Mouse (Mus musculus): ENCODE data around the gene Rnf144b.

Gene Rnf144b

DNA sequence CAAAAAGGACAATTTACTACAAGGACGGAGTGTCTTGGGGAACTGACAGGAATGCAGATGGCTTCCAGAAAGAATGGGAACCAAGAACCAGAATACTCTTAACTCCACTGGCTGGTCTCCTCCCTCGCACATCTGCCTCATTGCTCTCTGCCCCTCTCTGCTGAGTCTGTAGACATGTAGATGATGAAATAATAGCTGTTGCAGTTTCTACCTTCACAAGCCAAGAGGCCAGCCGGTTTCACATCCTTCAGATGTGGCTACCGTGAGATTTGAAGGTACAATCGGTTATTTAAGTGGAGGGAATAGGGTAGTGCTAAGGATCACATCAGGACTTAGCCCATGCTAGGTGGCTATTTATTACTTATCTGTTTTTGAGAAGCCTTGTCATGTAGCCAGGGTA is 59.9 kb downstream of the Rnf144b start:
- no peak for DNase-seq

DNA sequence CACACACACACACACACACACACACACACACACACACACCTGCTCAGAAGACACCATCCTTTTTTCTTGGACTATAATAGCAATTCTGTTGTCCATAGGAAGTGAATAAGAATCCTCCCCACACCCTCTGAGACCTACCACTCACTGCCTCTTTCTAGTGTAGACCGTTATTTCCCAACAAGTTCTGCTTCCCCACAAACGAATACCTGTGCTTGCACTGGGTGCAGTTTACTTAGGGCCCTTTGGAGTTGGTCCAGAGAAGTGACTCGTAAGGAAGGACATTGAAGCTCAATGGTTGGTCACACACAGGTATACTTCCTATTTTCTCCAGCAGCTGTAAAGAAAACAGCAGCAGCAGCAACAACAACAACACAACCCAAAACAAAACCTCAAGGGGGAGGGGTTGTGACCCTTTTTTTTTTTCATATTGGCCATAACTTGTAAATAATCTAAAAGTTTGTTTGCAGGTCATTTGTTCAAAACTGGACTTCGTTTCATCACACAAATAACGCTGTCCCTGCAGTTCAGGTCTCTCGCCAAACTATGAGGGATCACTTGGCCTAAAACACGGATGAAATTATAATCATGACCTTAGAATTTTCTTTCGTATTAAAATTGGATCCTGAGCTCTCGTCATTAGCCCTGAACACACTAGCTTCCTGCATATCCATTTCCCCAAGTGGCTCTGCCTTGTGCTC is 60.7 kb downstream of the Rnf144b start:
- no peak for DNase-seq

DNA sequence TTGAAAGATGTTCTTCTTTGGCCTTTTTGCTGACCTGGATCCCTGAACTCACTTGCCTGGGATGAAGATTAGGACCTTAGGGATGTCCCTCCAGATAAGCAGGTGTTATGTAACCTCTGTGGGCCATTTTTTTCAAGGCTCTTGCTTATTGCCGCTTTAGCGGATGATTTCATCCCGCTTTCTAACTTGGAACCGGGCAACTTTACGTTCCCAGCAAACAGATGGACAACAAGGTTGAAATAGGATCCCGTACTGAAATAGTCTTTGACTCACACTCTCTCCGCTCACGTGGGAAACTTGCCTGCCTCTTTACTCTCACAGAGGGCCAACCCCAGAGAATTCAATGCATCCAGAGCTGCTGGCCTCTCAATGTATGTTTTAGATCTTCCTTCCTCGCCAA is 61.3 kb downstream of the Rnf144b start:
- DNase-seq, result no peak

DNA sequence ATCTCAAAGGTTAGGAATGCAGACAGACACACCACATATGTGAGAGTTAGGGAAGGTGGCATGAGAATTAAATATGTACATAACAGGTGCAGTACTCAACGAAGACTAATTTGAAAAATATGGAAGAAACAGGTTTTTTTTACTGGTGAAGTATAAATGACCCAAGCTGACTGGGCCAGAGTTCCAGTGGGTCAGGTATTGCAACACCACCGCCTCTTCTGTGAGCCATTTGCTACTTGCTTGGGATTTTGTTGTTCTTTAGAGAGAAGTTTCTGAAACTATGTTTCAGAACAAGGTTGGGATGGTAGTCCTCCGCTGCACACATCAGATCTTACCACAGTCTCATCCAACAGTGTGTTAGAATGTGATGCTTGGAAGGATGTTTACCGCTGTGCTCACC is 65.4 kb downstream of the Rnf144b start:
- no peak for DNase-seq

DNA sequence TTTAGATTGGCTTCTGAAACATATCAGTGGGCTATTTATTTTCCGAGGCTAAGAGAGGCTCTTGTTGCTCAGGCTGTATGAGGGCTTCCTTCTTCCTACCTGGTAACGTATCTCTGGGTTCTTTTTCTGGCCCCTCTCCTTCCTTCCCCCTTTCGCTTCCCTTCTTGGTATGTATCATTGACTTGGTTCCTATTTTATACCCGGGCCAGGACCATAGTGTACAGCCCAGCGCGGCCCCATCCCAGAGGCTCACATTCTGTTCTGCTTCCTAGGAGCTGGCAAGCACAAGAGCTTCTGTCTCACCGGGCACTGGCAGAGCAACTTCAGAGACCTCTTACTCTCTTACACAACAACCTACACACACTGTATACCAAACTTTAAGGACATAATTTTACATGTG is 67.5 kb downstream of the Rnf144b start:
- DNase-seq, result no peak

DNA sequence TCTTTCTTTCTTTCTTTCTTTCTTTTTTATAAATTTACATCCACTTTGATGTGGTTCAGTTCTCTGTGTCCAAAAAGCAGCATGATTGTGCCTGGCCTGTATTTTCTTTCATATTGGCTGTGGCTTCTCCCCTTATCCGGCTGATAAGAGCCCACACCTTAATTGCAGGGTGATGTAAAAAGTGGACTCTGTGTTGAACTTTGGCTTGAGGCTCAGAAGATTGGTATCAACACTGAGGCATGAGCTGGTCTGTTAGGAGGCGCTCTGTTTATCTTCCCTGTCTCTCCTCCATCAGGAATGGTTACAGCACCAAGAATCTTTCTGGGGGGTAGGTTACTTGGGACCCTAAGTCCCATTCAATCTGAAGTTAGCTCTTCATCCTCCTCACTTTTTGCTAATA is 69.7 kb downstream of the Rnf144b start:
- DNase-seq, result no peak

DNA sequence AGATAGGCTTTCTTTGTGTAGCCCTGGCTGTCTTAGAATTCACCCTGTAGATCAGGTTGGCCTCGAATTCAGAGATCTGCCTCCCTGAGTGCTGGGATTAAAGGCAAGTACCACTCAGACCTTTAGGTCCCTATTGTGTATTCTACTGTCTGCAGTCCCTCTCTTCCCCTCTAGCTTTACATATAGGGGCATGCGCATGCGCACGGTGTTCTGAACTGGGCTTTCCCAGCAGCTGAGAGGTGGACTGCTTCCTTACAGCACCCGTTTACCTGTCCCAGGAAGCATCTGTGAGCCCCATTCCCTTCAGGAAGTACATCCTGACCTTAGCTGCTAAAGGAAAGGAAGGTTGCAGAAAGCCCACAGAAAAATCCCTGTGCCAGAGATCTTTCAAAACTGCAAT is 70.3 kb downstream of the Rnf144b start:
- DNase-seq, result no peak

DNA sequence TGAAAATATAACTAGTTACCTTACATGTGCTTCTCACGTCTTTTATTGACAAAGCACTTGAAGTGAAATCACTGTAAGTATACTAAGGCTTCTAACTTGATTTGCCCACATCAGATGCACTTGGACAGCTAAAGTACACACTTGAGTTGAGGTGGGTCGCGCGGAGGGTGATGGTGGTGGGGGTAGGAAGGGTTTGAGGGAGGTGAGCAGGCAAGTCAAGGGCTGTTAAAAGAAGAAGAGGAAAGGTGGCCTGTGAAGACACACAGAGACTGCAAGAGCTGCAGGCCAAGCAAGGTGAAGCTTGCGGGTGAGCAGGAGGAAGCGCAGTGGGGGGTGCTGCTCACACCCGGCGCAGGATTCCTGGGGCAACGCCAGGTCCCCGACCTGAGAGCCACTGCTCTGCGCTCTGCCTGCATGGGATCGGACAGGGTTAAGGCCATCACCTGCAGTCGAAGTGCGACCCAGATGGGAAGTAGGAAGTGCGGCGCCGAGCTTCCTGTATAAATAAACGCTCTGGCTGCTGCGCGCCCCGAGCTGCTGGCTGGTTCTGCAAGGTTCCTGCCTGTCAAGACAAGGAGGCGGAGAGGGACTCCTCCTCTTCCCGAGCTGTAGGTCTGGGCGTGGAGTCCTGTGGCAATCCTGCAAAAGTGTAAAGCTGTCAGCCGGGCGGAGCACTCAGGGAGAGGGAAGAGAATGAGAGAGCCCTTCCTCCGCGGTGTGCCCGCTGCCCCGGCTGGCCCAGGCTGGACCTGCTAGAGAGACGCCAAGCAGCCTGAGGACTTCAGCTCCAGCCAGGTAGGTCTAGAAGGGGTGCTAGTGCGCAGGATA is 71.1 kb downstream of the Rnf144b start:
- DNase-seq, result peak; percentile 9 to 11

DNA sequence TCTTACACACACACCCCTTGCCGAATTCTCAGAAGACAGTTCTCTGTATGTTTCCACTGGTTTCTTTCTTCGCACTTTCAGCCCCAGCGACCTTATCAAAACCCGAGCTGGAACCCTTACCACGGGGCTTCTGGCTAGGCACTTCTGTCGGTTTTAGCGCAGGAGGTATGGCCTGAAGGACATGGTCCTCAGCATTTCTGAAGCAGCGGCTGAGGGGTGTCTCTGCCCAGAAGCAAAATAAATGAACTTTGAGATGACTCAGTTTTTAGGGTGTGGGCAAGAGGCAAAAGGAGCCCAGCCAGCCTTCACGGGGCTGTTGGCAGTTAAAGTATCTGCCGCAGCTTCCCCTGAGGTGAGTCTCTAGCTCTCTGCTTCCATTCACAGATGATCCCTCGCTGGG is 72.2 kb downstream of the Rnf144b start:
- DNase-seq, result no peak

DNA sequence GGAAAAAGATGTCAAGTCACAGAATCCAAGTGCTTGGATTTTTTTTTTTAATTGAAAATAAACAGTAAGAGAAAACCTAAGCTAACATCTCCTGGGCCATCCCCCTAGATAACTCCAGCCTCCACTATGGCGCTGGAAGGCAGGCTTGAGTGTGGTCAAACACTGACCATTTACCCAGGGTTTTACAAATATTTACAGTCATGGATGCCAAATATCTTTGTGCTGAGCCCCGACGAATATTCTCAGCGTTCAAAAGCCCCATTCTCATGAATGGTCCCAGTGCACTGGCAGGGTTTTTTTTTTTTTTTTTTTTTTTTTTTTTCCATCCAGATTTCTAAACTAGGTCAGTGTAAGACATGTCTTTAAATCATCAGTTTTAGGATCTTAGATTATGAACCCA is 73.0 kb downstream of the Rnf144b start:
- DNase-seq, result no peak

DNA sequence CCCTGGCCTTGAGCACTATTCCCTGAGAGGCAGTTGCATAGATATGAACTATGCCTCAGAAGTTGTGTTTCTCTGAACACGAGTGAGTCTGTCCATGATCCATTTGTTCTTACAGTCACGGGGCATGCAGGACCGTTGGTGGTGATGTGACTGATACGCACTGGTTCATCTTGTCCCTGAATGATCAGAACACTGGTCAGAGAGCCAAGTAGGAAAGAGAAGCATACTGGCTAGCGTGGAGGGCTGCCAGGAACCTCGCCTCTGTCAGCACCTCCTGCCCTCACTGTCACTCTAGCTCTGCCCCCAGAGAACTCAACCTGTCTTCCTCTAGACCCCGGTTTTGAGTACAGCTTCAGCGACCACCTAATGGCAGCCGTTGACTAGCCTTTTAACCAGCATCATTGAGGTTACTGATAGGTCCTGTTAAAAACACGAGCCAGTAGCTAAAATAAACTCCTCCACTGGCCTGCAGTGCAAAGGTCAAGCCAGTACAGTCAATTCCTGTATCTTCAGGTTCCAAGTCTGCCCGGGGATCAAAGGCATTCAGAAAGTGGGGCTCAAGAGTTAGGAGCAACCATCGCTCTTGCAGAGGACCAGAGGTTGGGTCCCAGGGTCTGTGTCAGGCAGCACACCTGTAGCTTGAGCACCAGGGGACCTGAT is 77.7 kb downstream of the Rnf144b start:
- DNase-seq, result no peak

DNA sequence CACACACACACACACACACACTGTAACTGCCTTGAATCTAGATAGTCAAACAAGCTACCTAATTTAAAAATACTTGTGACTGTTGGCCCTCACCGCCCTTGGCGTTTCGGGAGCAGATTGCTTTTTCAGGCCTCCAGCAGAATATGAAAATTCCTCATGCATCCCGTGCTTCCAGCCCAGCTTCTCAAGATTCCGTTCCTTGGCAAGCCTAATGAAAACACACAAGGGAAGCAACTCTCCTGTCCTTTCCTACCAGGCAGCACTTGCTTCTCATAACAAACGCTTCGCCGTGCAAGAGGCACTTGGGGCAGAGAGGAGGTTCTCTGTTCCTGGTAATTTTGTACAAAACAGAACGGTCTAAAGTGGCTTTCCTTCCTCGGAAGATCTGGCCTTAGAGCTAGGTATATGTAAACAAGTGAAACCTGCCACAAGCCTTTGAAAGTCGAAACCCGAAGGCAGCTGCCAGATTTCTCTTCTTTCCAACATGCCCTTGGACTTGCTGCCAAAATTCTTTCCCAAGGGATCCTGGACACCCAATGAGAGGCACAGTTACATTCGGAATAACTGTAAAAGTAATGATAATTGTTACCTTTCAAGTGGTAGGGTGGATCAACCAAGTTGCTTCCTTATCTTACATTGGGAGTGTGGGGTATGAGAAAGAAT is 79.6 kb downstream of the Rnf144b start:
- no peak for DNase-seq

DNA sequence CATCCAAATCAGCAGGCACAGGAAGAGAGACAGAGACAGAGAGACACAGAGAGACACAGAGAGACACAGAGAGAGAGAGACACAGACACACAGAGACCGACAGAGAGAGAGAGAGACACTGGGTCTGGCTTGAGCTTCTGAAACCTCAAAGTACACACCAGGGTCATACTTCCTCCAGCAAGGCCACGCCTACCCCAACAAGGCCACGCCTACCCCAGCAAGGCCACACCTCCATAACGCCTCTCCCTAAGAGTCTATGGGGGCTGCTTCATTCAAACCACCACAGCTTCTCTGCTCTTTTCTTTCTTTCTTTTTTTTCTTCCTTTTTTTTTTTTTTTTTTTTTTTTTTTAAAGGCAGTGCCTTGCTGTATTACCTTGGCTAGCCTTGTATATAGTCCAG is 88.0 kb downstream of the Rnf144b start:
- DNase-seq, result no peak

DNA sequence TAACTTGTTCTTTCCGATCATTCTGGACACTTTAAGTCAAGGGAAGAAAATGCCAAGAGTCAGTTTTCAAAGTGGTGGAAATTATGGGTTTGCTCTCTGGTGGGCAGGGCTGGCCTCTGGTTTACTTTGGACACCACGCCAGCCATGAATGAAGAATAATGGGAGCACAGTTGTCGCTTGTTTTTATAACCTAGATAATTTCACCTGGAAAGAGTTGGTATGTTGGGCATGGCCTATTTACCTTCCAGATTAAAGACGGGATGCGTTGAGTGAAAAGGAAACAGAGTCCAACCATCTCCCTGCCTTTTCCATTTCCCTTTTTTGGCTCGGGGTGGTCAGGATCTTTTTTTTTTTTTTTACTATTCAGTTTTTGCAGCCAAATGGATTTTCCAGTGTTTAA is 88.5 kb downstream of the Rnf144b start:
- DNase-seq, result no peak

DNA sequence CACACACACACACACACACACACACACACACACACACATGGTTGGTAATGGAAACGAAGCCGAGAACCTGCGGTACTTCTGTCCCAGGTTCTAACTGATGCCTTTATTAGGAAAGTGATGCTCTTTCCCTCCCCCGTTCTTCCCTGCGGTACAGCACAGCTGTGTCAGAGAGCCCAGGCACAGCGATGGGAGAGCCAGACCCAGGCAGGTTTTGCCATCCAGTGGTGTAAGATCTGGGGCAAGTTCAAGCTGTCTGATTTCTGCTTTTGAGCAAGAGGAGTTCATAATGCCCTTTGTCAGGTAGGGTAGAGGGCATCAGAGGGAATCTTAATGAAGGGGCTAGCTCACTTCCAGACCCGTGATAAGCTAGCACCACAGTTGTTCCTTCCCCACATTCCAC is 89.1 kb downstream of the Rnf144b start:
- no peak for DNase-seq

DNA sequence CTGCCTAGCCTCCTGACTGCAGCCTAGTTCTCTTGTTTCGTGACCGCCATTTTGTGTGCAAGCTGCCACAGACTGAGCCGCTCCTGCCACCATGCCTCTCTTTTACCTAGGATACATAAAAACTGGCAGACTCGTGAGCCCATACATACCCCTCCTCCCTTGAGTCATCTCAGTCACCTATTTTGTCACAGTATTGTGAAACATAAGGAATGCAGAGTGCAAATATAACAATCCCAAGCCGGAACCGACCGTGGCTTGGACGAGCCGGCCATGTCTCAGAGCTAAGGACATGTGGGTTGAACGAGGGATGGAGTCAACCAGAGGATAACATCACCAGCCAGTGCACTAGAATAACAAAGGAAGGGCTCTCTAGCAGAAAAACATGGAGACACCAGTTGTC is 91.4 kb downstream of the Rnf144b start:
- no peak for DNase-seq

DNA sequence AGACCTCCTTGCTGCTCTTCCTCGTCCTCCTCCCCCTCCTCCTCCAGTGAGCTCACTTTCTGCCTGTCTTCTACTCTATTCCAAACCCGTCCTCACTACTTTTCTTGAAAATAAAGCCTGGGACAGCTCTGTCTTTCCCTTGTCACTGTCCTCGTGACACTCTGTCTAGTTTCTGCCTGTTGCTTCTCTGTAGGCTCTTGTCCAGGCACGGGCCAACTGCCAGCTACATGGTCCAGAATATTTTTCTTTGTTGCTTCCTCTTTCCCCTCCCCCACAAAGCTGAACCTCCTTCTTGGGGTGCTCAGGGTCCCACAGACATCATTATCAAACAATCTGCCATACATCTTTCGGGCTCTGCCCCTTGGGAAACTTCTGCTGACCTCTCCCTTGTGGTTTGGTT is 92.4 kb downstream of the Rnf144b start:
- no peak for DNase-seq

DNA sequence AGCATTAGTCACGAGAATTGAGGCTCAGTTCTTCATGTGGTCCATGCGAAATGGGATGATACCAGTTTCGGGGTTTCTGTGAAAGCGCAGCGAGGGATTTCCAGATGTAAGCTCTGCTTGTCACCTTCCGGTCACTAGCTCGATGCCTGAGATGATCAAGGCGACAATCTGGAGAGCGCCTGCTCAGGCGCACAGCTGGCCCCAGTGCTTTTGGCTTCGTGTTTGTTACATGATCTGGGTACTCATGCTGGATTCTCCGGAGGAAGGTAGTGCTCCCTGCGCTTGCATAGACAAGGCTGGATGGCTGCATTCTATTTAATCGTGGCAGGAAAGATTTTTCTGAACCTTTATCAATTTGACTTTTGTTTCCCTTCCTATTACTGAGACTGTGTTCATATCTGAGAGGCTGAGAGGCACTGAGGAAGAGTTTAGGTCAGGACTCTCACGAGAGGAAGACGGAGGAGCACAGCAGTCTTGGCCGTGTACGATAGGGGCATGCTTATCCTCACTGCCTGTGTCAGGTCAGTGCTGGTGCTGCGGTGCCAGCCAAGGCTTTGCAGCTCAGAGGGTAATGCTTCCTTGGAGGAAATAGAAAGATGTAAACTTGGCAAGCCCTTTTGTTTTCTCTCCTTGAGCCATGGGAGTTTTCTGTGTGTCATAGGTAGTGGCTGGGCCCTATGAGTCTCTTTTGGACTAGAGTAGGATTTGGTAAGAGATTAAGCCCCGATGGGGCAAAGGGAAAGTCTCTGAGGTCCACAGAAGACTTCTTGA is 93.5 kb downstream of the Rnf144b start:
- DNase-seq, result no peak

DNA sequence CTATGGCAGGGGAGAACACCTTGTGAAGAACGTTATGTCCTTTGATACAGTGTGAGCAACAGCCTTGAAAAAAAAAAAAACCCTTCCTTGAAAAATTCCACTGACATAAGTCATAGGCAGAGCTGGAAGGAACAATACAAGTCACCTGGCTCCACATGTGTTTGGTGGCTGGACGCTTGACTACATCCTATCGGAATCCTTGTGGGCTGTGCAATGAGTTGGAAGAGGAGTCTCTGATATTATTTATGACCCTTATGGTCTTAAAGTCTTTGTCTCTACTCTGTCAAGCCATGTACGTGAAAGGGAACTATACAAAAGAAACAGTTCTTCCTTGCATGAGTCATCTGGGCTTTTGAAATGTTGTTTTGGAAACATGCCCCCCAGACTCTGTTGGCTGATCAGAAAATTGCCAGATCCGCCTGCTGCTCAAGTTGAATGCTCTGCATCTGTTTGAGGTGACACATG is 94.7 kb downstream of the Rnf144b start:
- DNase-seq, result no peak

DNA sequence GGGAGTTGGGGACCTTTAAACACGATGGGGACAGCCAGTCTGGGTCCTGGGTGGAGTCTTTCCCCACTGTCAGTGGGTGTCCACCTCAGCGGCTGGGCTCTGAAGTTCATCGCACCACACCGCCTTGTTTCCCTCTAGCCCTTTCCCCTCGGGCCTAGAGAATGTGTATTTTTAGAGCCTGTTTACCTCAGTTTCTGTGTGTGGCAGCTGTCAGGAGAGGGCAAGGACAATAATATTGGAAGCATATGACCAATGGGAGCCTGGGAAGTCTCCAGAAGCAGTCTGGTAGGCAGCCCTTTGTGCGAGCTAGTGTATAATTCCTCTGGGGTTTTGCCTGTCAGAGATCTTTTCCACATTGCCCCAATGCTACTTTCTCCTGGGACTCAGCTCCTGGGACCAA is 95.9 kb downstream of the Rnf144b start:
- DNase-seq, result no peak

DNA sequence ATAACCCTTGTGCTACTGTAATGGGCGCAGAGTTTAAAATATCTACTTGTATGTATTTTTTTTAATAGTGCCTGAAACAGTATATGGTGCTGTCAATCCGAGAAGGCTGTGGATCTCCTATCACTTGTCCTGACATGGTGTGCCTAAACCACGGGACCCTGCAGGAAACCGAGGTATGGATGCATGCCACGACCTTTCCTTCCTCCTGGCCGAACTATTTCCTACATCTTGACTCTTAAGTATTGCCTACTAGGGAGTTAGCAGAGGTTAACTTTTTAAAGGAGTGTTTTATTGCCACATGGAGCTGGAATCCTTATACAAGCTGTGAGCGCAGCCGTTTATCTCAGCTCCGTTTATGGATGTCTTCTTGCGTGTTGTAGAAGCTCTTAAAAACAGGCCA is 98.0 kb downstream of the Rnf144b start:
- DNase-seq, result no peak
